Mouse (Mus musculus) stomach, embryonic 14.5 days (tissue): ENCODE measurements around the gene Chpt1. TPM values are rescaled to one million over a fixed set of nuclear protein-coding genes. Genes with fewer than 3 reads are reported as not detected.

ENCODE experiments used
- ATAC-seq: fragments of 200-750 bp; cut with Nextera tagmentation; 2 replicates; pipeline ENCODE4 v1.8.0; 2017; ENCODE audit warnings: low read depth, moderate TSS enrichment; ENCODE audit not compliant: insufficient number of reproducible peaks, insufficient read depth, low FRiP score
- H3K27ac ChIP-seq: fragments of 300-500 bp; sonication (generic); 2 replicates; pipeline ENCODE4 v1.5.1; 2014; ENCODE audit warnings: mild to moderate bottlenecking, low read length, moderate library complexity, mixed read lengths
- H3K27me3 ChIP-seq: fragments of 300-500 bp; sonication (generic); 2 replicates; pipeline ENCODE4 v1.6.1; 2014; ENCODE audit warnings: low read length, control low read depth, mixed read lengths; ENCODE audit not compliant: control insufficient read depth, insufficient read depth
- H3K36me3 ChIP-seq: fragments of 300-500 bp; sonication (generic); 2 replicates; pipeline ENCODE4 v1.6.1; 2014; ENCODE audit warnings: mild to moderate bottlenecking, control low read depth, low read length, moderate library complexity, mixed read lengths; ENCODE audit not compliant: control insufficient read depth, insufficient read depth
- H3K4me1 ChIP-seq: fragments of 300-500 bp; sonication (generic); 2 replicates; pipeline ENCODE4 v1.6.1; 2014; ENCODE audit warnings: low read length, control low read depth, mixed read lengths; ENCODE audit not compliant: control insufficient read depth, insufficient read depth
- H3K4me2 ChIP-seq: fragments of 300-500 bp; sonication (generic); replicated peaks from 2 replicates; pipeline ENCODE4 v1.6.1; 2014; ENCODE audit warnings: low read depth, low read length, control low read depth
- H3K4me3 ChIP-seq: fragments of 300-500 bp; sonication (generic); 2 replicates; pipeline ENCODE4 v1.5.1; 2014; ENCODE audit warnings: low read depth, low read length, control low read depth
- H3K9ac ChIP-seq: fragments of 300-500 bp; sonication (generic); replicated peaks from 2 replicates; pipeline ENCODE4 v1.6.1; 2014; ENCODE audit warnings: low read depth, mild to moderate bottlenecking, control low read depth, low read length, moderate library complexity, mixed read lengths
- H3K9me3 ChIP-seq: fragments of 300-500 bp; sonication (generic); 2 replicates; pipeline ENCODE4 v1.6.1; 2016; ENCODE audit warnings: low read depth, low read length, control low read depth; ENCODE audit not compliant: control insufficient read depth
- WGBS: fragments of 180-500 bp; shearing (Covaris S2); extraction: QIAGEN DNeasy Blood & Tissue Kit; methylation state at CpG from one replicate; pipeline ENCODE4 v1.1.7; 2014; 5-methylcytosine and 5-hydroxymethylcytosine counted together
- polyA plus RNA-seq: library from polyadenylated mRNA; unstranded; fragments of >200 nt; fragmentation: Nextera tagmentation; extraction: Ambion mirVana; gene quantifications from 2 replicates; pipeline ENCODE4 v1.2.1, GENCODE M21; 2014

Chpt1 gene
- polyA plus RNA-seq, 1 experiment from 2014 or later = 13.4 TPM

- Histone ChIP-seq H3K36me3 (no peaks in the 10 kb centered on the region), H3K27ac (no peak overlapping the region), H3K9me3 (no peaks in the 10 kb centered on the region), H3K4me2 (no peak overlapping the region), H3K4me1 (no peaks in the 10 kb centered on the region), H3K27me3 (no peaks in the 10 kb centered on the region), H3K9ac (no peak overlapping the region), H3K4me3 (no peak overlapping the region)
- WGBS = 88% methylated on average over 7 of the region's 7 CpGs
- ATAC-seq = no peak
These were observed 98.1 kb downstream of the Chpt1 start for GRCm38 (mm10) chr10:88405812-88406211.

- no peaks in the 10 kb centered on the region for H3K27me3 ChIP-seq
- WGBS = 70% methylated on average over 6 of the region's 6 CpGs
- no peaks in the 10 kb centered on the region for H3K36me3 ChIP-seq
- H3K4me2 ChIP-seq = no peak overlapping the region
- H3K27ac ChIP-seq = no peak overlapping the region
- no peaks in the 10 kb centered on the region for H3K9me3 ChIP-seq
- H3K9ac ChIP-seq = no peak overlapping the region
- H3K4me1 ChIP-seq = no peaks in the 10 kb centered on the region
- no peak overlapping the region for H3K4me3 ChIP-seq
- no peak for ATAC-seq
These were observed 99.7 kb downstream of the Chpt1 start for GRCm38 (mm10) chr10:88404220-88404619.

GRCm38 (mm10) chr10:88403021-88403420 is 100.9 kb downstream of the Chpt1 start:
- no peaks in the 10 kb centered on the region for H3K9me3 ChIP-seq
- no peak overlapping the region for H3K4me3 ChIP-seq
- WGBS = 96% methylated on average over 4 of the region's 4 CpGs
- no peaks in the 10 kb centered on the region for H3K27me3 ChIP-seq
- no peak overlapping the region for H3K27ac ChIP-seq
- no peak overlapping the region for H3K9ac ChIP-seq
- no peaks in the 10 kb centered on the region for H3K4me1 ChIP-seq
- ATAC-seq = no peak
- H3K4me2 ChIP-seq = no peak overlapping the region
- H3K36me3 ChIP-seq = no peaks in the 10 kb centered on the region

Other genes with a start within 250 kb of the Chpt1 start
- 2.7 and 3.3 TPM in 2 replicates for gene Dram1, start 125.0 kb downstream of the Chpt1 start, polyA plus RNA-seq
- gene Gnptab, start 124.9 kb downstream of the Chpt1 start, polyA plus RNA-seq = 10.7 and 11.1 TPM in 2 replicates
- gene Sycp3, start 44.5 kb downstream of the Chpt1 start, polyA plus RNA-seq = 0.34 TPM in 1 of 2 replicates, not detected in the other
- gene Mybpc1, start 101.1 kb upstream of the Chpt1 start, polyA plus RNA-seq = 0.33 and 0.67 TPM in 2 replicates
- gene Spic, start 180.9 kb upstream of the Chpt1 start, polyA plus RNA-seq = 0.26 and 0.32 TPM in 2 replicates
- gene Arl1, start 226.8 kb upstream of the Chpt1 start, polyA plus RNA-seq = 194 and 196 TPM in 2 replicates